Mouse (Mus musculus) lung, embryonic 14.5 days (tissue): ENCODE data around the gene Fntb. TPM values are rescaled to one million over a fixed set of nuclear protein-coding genes. Genes with fewer than 3 reads are reported as not detected.

Experiments used
- ATAC-seq: fragments of 200-750 bp; cut with Nextera tagmentation; 2 replicates; pipeline ENCODE4 v1.8.0; 2017; ENCODE audit warnings: mild to moderate bottlenecking, moderate TSS enrichment, moderate library complexity; ENCODE audit not compliant: insufficient read depth
- DNase-seq: peaks from one replicate; pipeline ENCODE4 v3.0.0-alpha.2; 2015
- H3K27ac ChIP-seq: fragments of 300-500 bp; sonication (generic); 2 replicates; pipeline ENCODE4 v1.5.1; 2014; ENCODE audit warnings: low read depth, mild to moderate bottlenecking, moderate library complexity
- H3K27me3 ChIP-seq: fragments of 300-500 bp; sonication (generic); 2 replicates; pipeline ENCODE4 v1.6.1; 2014; ENCODE audit warnings: low read length, control low read depth; ENCODE audit not compliant: insufficient read depth
- H3K36me3 ChIP-seq: fragments of 300-500 bp; sonication (generic); 2 replicates; pipeline ENCODE4 v1.6.1; 2014; ENCODE audit warnings: control low read depth; ENCODE audit not compliant: insufficient read depth
- H3K4me1 ChIP-seq: fragments of 300-500 bp; sonication (generic); 2 replicates; pipeline ENCODE4 v1.6.1; 2014; ENCODE audit warnings: antibody characterized with exemption, control low read depth; ENCODE audit not compliant: insufficient read depth
- H3K4me2 ChIP-seq: fragments of 300-500 bp; sonication (generic); 2 replicates; pipeline ENCODE4 v1.6.1; 2014; ENCODE audit warnings: mild to moderate bottlenecking
- H3K4me3 ChIP-seq: fragments of 300-500 bp; sonication (generic); 2 replicates; pipeline ENCODE4 v1.5.1; 2014; ENCODE audit warnings: low read depth, low read length
- H3K9ac ChIP-seq: fragments of 300-500 bp; sonication (generic); 2 replicates; pipeline ENCODE4 v1.6.1; 2014
- H3K9me3 ChIP-seq: fragments of 300-500 bp; sonication (generic); 2 replicates; pipeline ENCODE4 v1.6.1; 2016; ENCODE audit warnings: low read depth, low read length, control low read depth
- CTCF ChIP-seq: IDR thresholded peaks from 2 replicates; pipeline ENCODE4 v1.5.1; 2016; ENCODE audit warnings: antibody characterized with exemption, low read depth
- WGBS: fragments of 180-500 bp; shearing (Covaris S2); extraction: QIAGEN DNeasy Blood & Tissue Kit; methylation state at CpG from one replicate; pipeline ENCODE4 v1.1.7; 2014; 5-methylcytosine and 5-hydroxymethylcytosine counted together
- polyA plus RNA-seq: library from polyadenylated mRNA; unstranded; fragments of >200 nt; fragmentation: Nextera tagmentation; extraction: Ambion mirVana; gene quantifications from 2 replicates; pipeline ENCODE4 v1.2.1, GENCODE M21; 2014

The Fntb gene
- polyA plus RNA-seq, 1 experiment from 2014 or later: 48.4 TPM

DNA sequence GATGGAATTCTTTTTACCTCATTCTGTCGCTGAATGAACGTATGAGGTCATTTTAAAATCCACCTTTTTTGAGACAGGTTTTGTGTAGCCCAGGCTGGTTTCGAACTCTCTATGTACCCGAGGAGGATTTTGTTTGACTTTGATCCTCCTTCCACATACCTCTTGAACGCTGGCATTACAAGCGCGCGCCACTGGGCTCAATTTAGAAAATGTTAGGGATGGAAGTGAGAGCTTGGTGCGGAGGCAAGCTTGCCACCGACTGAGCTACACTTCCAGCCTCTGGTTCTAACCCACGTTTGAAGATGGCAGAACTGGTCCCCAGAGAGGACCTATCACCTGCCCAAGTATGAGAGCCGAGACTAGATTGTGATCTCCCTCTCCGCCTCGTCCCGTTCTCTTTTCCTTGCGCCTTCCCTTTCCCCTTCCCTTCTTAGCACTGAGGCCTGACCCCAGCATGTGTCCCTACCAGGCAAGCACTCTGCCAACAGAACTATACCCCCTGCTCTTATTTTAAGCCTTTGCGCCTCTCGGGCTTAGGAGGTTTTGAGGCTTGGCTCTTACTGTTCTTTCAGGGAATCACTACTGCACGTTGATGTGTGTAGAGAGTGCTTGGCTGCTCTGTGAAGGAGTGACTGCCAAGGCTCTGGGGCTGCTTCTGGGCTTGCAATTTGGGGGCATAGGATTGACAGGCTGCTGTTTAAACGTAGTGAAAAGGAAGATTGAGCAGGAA lies 677 bp downstream of the Fntb start:
- 29% methylated on average over 20 of the region's 20 CpGs for WGBS
- Histone ChIP-seq H3K9me3 (no peaks in the 10 kb centered on the region), H3K4me3 (peak overlapping the region; percentile 70), H3K4me2 (peak overlapping the region; percentile 72), H3K9ac (peak overlapping the region; percentile 76), H3K27ac (no peak overlapping the region), H3K36me3 (no peaks in the 10 kb centered on the region), H3K4me1 (no peaks in the 10 kb centered on the region), H3K27me3 (no peaks in the 10 kb centered on the region)
- TF ChIP-seq CTCF: no peak
- no peak for DNase-seq
- peak; percentile 63 for ATAC-seq

DNA sequence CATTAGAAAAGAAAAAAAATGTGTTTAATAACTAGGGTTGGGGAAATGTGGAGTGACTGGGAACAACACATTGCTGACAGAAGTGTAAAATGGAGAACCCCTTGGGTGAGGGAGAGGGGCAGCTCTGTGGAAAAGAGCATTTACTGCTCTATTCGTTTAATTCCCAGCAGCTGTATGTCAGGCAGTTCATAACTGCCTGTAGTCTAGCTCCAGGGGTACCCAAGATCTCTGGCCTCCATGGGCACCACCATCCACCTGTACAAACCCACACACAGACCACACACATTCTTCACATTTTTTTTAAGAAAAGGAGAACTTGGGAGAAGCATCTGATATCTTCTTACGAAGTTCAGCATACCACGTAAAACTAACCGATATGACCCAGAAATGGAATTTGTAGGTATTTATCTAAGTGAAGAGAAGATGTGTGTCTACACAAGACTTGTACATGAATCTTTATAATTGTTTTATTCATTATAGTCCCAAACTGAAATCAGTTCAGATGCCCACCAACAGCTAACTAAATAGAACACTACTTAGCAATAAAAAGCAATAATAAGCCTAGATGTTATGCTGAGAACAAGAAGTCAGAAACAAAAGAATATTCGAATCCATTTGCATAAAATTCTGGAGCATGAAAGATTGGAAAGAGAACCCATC lies 5.6 kb downstream of the Fntb start:
- Histone ChIP-seq H3K27ac (no peak overlapping the region), H3K9me3 (no peaks in the 10 kb centered on the region), H3K36me3 (no peaks in the 10 kb centered on the region), H3K4me3 (no peak overlapping the region), H3K27me3 (no peaks in the 10 kb centered on the region), H3K9ac (no peak overlapping the region), H3K4me1 (no peaks in the 10 kb centered on the region), H3K4me2 (no peak overlapping the region)
- WGBS: 83% methylated on average over 5 of the region's 5 CpGs
- no peak for TF ChIP-seq CTCF
- ATAC-seq (no peak), DNase-seq (no peak)

DNA sequence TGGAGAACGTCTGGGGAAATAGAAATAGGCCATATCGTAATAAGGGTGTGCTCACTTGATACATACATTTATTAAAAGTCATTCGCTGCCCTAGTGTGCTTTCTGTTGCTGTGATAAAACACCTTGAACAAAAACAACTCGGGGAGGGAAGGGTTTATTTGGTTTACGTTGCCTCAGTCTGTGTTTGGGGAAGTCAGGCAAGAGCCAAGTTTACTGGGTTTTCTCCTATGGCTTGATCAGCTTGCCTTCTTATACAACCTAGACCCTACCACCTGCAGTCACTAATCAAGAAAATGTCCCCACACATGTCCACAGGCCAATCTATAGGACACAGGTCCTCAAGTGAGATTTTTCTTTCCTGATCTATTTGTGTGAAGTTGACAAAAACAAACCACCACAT lies 6.2 kb downstream of the Fntb start:
- Histone ChIP-seq H3K4me3 (no peak overlapping the region), H3K9me3 (no peaks in the 10 kb centered on the region), H3K4me1 (no peaks in the 10 kb centered on the region), H3K4me2 (no peak overlapping the region), H3K9ac (no peak overlapping the region), H3K27me3 (no peaks in the 10 kb centered on the region), H3K36me3 (no peaks in the 10 kb centered on the region), H3K27ac (no peak overlapping the region)
- ATAC-seq (no peak), DNase-seq (no peak)
- 80% methylated on average over 5 of the region's 5 CpGs for WGBS
- no peak for TF ChIP-seq CTCF

DNA sequence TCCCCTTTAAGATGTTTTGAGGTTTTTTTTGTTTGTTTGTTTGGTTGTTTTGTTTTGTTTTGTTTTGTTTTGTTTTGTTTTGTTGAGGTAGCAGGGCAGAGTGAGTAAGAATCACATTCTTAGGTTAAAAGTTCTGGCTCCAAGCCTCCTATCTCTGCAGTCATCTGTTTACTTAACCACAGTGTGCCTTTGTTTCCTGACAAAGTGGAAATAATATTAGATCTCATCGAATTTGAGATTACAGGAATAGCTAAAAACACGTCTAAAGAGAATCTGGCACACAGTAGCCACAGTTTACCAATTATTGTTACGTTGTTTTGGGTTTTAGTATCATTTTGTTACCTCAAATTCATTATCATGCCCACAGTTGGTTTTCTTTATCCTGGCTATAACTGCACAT lies 9.3 kb downstream of the Fntb start:
- Histone ChIP-seq H3K27ac (no peak overlapping the region), H3K4me2 (no peak overlapping the region), H3K4me3 (no peak overlapping the region), H3K9me3 (no peaks in the 10 kb centered on the region), H3K4me1 (no peaks in the 10 kb centered on the region), H3K36me3 (no peaks in the 10 kb centered on the region), H3K27me3 (no peaks in the 10 kb centered on the region), H3K9ac (no peak overlapping the region)
- no peak for DNase-seq
- ATAC-seq: no peak
- no peak for TF ChIP-seq CTCF
- 55% methylated on average over 3 of the region's 3 CpGs for WGBS

DNA sequence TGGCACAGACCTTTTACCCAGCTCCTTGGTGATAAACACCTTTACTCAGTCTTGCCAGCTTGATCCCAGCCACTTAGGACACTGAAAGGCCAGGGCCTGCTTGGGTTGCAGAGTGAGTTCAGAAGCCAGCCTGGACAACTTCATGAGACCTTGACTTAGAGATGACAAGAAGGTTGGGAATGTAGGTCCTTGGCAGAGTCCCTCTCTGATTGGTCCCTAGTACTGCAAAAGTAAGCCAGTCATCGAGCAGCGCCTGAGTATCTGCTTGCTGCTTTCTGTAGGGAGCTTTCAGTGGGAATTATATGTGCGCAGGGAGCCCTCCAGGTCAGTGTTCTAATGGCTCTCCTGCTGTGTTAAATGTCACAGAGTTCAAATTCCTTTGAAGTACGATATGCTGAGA lies 9.7 kb downstream of the Fntb start:
- Histone ChIP-seq H3K9ac (no peak overlapping the region), H3K4me3 (no peak overlapping the region), H3K9me3 (no peaks in the 10 kb centered on the region), H3K27me3 (no peaks in the 10 kb centered on the region), H3K27ac (no peak overlapping the region), H3K36me3 (no peaks in the 10 kb centered on the region), H3K4me1 (no peaks in the 10 kb centered on the region), H3K4me2 (no peak overlapping the region)
- DNase-seq (no peak), ATAC-seq (no peak)
- TF ChIP-seq CTCF: no peak
- 60% methylated on average over 4 of the region's 4 CpGs for WGBS

DNA sequence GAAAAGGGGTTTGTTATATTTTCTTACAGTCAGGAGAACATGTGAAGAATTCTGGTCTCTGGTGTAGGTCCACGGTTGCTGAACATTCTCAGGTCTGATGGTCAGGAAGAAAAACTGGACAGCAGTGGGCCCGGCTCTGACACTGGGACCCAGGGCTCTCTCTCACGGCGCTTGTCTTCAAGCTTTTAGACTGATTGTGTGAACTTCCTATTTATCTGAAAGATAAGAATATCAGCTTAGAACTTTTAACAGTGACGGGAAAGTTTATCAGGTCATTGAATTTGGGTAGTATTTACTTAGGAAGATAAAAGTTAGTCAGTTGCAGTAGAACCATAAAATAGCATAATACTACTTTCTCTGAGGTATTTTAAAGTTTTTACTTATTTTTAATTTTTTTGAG lies 11.5 kb downstream of the Fntb start:
- ATAC-seq (no peak), DNase-seq (no peak)
- WGBS: 46% methylated on average over 5 of the region's 5 CpGs

DNA sequence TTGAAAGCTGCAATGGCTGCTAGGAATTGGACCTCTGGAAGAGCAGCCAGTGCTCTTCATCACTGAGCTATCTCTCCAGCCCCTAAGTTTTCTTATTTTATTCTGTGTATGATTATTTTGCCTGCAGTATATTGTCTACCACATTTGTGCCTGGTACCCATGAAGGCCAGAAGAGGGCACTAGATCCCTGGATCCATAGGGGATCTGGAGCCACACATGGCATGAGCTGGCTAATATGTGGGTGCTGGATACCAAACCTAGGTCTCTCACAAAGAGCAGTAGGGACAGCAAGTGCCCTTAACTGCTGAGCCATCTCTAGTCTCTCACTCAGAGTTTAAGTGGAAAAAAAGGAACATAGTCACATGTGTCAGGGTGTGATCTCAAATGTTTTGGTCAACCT lies 12.5 kb downstream of the Fntb start:
- no peaks in the 10 kb centered on the region for H3K9me3 ChIP-seq
- H3K4me3 ChIP-seq: no peak overlapping the region
- no peak for ATAC-seq
- DNase-seq: no peak
- H3K27me3 ChIP-seq: no peaks in the 10 kb centered on the region
- H3K9ac ChIP-seq: no peak overlapping the region
- TF ChIP-seq CTCF: peak; percentile 40
- no peaks in the 10 kb centered on the region for H3K4me1 ChIP-seq
- H3K36me3 ChIP-seq: no peaks in the 10 kb centered on the region
- no peak overlapping the region for H3K4me2 ChIP-seq
- H3K27ac ChIP-seq: no peak overlapping the region

More for the DNA sequence above, 11.5 kb downstream of the Fntb start:
- H3K9me3 ChIP-seq: no peaks in the 10 kb centered on the region
- H3K4me1 ChIP-seq: no peaks in the 10 kb centered on the region
- H3K27ac ChIP-seq: no peak overlapping the region
- TF ChIP-seq CTCF: no peak
- no peak overlapping the region for H3K4me2 ChIP-seq
- H3K4me3 ChIP-seq: no peak overlapping the region
- no peaks in the 10 kb centered on the region for H3K27me3 ChIP-seq
- no peaks in the 10 kb centered on the region for H3K36me3 ChIP-seq
- no peak overlapping the region for H3K9ac ChIP-seq
